Mouse (Mus musculus) hindbrain, embryonic 11.5 days (tissue): ENCODE measurements around the gene Dusp13. TPM values are rescaled to one million over a fixed set of nuclear protein-coding genes. Genes with fewer than 3 reads are reported as not detected.
A peak's percentile ranks its signal among the peaks of the same experiment; 100 is the strongest.

ENCODE experiments used
- ATAC-seq: fragments of 200-750 bp; cut with Nextera tagmentation; 2 replicates; pipeline ENCODE4 v1.8.0; 2017; ENCODE audit warnings: mild to moderate bottlenecking, moderate TSS enrichment, moderate library complexity; ENCODE audit not compliant: low FRiP score
- DNase-seq: peaks from one replicate; pipeline ENCODE4 v3.0.0-alpha.2; 2015; ENCODE audit warnings: low spot score
- H3K27ac ChIP-seq: fragments of 300-500 bp; sonication (generic); 2 replicates; pipeline ENCODE4 v1.5.1; 2014; ENCODE audit warnings: mild to moderate bottlenecking, low read depth, low read length
- H3K27me3 ChIP-seq: fragments of 300-500 bp; sonication (generic); 2 replicates; pipeline ENCODE4 v1.6.1; 2014; ENCODE audit warnings: mild to moderate bottlenecking, low read length, moderate library complexity, mixed read lengths; ENCODE audit not compliant: control insufficient read depth, insufficient read depth
- H3K36me3 ChIP-seq: fragments of 300-500 bp; sonication (generic); 2 replicates; pipeline ENCODE4 v1.6.1; 2014; ENCODE audit warnings: mild to moderate bottlenecking, low read length, moderate library complexity, mixed read lengths; ENCODE audit not compliant: control insufficient read depth, insufficient read depth
- H3K4me1 ChIP-seq: fragments of 300-500 bp; sonication (generic); replicated peaks from 2 replicates; pipeline ENCODE4 v1.6.1; 2014; ENCODE audit warnings: low read length, mixed read lengths; ENCODE audit not compliant: control insufficient read depth, insufficient read depth
- H3K4me2 ChIP-seq: fragments of 300-500 bp; sonication (generic); replicated peaks from 2 replicates; pipeline ENCODE4 v1.6.1; 2014; ENCODE audit warnings: mild to moderate bottlenecking, low read depth, low read length
- H3K4me3 ChIP-seq: fragments of 300-500 bp; sonication (generic); 2 replicates; pipeline ENCODE4 v1.5.1; 2014; ENCODE audit warnings: low read depth, low read length
- H3K9ac ChIP-seq: fragments of 300-500 bp; sonication (generic); 2 replicates; pipeline ENCODE4 v1.6.1; 2014; ENCODE audit warnings: low read depth, low read length
- H3K9me3 ChIP-seq: fragments of 300-500 bp; sonication (generic); 2 replicates; pipeline ENCODE4 v1.6.1; 2016; ENCODE audit warnings: low read length; ENCODE audit not compliant: control insufficient read depth
- WGBS: fragments of 180-500 bp; shearing (Covaris S2); extraction: QIAGEN DNeasy Blood & Tissue Kit; methylation state at CpG from one replicate; pipeline ENCODE4 v1.1.7; 2014; 5-methylcytosine and 5-hydroxymethylcytosine counted together
- polyA plus RNA-seq: library from polyadenylated mRNA; unstranded; fragments of >200 nt; fragmentation: Nextera tagmentation; extraction: Ambion mirVana; gene quantifications from 2 replicates; pipeline ENCODE4 v1.2.1, GENCODE M21; 2014

Dusp13 gene
- polyA plus RNA-seq, 1 experiment from 2014 or later, result not detected

- ATAC-seq (no peak), DNase-seq (no peak)
- 74% methylated on average over 4 of the region's 4 CpGs for WGBS
Observed at GRCm38 (mm10) chr14:21720430-21721205, 30.4 kb downstream of the Dusp13 start.

GRCm38 (mm10) chr14:21719646-21720383 is 31.2 kb downstream of the Dusp13 start:
- Histone ChIP-seq H3K4me3 (no peak overlapping the region), H3K9me3 (no peaks in the 10 kb centered on the region), H3K27ac (no peak overlapping the region), H3K36me3 (no peaks in the 10 kb centered on the region), H3K4me1 (no peaks in the 10 kb centered on the region), H3K9ac (no peak overlapping the region), H3K4me2 (no peak overlapping the region), H3K27me3 (no peaks in the 10 kb centered on the region)
- DNase-seq (peak; percentile 39), ATAC-seq (no peak)
- 57% methylated on average over 17 of the region's 17 CpGs for WGBS

More at GRCm38 (mm10) chr14:21720430-21721205, 30.4 kb downstream of the Dusp13 start:
- H3K4me3 ChIP-seq, result no peak overlapping the region
- H3K4me2 ChIP-seq, result no peak overlapping the region
- no peak overlapping the region for H3K9ac ChIP-seq
- H3K27ac ChIP-seq, result no peak overlapping the region
- H3K9me3 ChIP-seq, result no peaks in the 10 kb centered on the region
- H3K27me3 ChIP-seq, result no peaks in the 10 kb centered on the region
- no peaks in the 10 kb centered on the region for H3K36me3 ChIP-seq
- H3K4me1 ChIP-seq, result no peaks in the 10 kb centered on the region

DNA sequence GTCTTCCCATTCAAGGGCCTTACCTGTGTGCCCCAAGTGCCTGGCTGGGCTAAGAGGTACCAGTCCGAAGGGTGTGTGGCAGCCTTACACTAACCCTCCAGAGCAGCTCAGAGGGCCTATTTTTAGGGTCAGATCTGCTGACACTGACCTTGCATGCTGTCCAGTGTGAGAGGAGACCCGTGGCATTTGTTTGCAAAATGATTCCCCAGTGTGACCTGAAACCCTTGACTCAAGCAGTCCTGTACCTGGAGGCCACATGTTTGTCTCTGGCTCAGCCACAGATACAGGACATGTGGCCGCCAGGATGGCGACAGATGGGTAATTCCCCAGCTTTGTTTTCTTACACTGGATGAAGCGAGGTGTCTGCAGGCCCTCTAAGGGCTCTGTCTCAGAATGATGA is 36.5 kb downstream of the Dusp13 start, which contains the start of gene Dupd1:
Gene Dupd1 (minus strand): TSS at position 91 of the 400 bp plus-strand sequence.
- no peaks in the 10 kb centered on the region for H3K9me3 ChIP-seq
- no peak for ATAC-seq

GRCm38 (mm10) chr14:21711231-21711630 is 39.8 kb downstream of the Dusp13 start:
- Histone ChIP-seq H3K27me3 (no peaks in the 10 kb centered on the region), H3K9me3 (no peaks in the 10 kb centered on the region), H3K9ac (no peak overlapping the region), H3K4me2 (no peak overlapping the region), H3K4me1 (no peaks in the 10 kb centered on the region), H3K27ac (no peak overlapping the region), H3K4me3 (no peak overlapping the region), H3K36me3 (no peaks in the 10 kb centered on the region)
- DNase-seq (no peak), ATAC-seq (no peak)
- 89% methylated on average over 2 of the region's 2 CpGs for WGBS

More for the DNA sequence above, 36.5 kb downstream of the Dusp13 start, which contains the start of gene Dupd1:
- Histone ChIP-seq H3K4me2 (no peak within 1 kb of the TSS), H3K4me1 (no peaks in the 10 kb centered on the region), H3K36me3 (no peaks in the 10 kb centered on the region), H3K27me3 (no peaks in the 10 kb centered on the region), H3K4me3 (no peak within 1 kb of the TSS), H3K9ac (no peak within 1 kb of the TSS), H3K27ac (no peak within 1 kb of the TSS)
- DNase-seq, result no peak
- 68% methylated on average over 5 of the region's 5 CpGs for WGBS

DNA sequence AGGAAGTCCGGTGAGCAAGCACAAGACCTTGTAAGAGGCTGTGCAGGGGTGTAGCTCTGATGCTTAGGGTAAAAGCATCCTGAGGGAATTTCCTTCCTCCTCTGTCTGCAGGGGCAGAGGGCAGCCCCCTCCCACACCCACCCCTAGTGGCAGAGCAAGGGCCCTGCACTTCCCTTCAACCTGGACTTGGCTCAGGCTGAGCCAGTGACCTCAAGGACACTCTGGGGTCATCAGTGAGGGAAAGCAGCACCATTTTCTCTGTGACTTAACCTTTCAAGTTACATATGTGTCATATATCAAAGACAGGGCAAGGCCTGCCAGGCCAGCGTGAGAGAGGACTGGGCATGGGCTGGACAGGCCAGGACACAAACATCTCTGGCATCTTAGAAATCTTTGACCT is 41.4 kb downstream of the Dusp13 start:
- Histone ChIP-seq H3K9ac (no peak overlapping the region), H3K9me3 (no peaks in the 10 kb centered on the region), H3K27me3 (no peaks in the 10 kb centered on the region), H3K4me1 (no peaks in the 10 kb centered on the region), H3K4me2 (no peak overlapping the region), H3K27ac (no peak overlapping the region), H3K36me3 (no peaks in the 10 kb centered on the region), H3K4me3 (no peak overlapping the region)
- 62% methylated on average over 2 of the region's 2 CpGs for WGBS
- DNase-seq, result no peak
- no peak for ATAC-seq

- DNase-seq, result no peak
- Histone ChIP-seq H3K4me2 (no peak overlapping the region), H3K27ac (no peak overlapping the region), H3K4me3 (no peak overlapping the region), H3K4me1 (no peaks in the 10 kb centered on the region), H3K36me3 (no peaks in the 10 kb centered on the region), H3K9ac (no peak overlapping the region), H3K27me3 (no peaks in the 10 kb centered on the region), H3K9me3 (no peaks in the 10 kb centered on the region)
- no peak for ATAC-seq
- 71% methylated on average over 12 of the region's 12 CpGs for WGBS
Observed at GRCm38 (mm10) chr14:21706759-21707571, 44.0 kb downstream of the Dusp13 start.

- H3K36me3 ChIP-seq, result no peaks in the 10 kb centered on the region
- ATAC-seq (no peak), DNase-seq (no peak)
- WGBS, result 85% methylated on average over 2 of the region's 2 CpGs
- no peaks in the 10 kb centered on the region for H3K9me3 ChIP-seq
- H3K4me2 ChIP-seq, result no peak overlapping the region
- H3K4me1 ChIP-seq, result no peaks in the 10 kb centered on the region
- H3K9ac ChIP-seq, result no peak overlapping the region
- no peak overlapping the region for H3K27ac ChIP-seq
- no peaks in the 10 kb centered on the region for H3K27me3 ChIP-seq
- H3K4me3 ChIP-seq, result no peak overlapping the region
Observed at GRCm38 (mm10) chr14:21705462-21705861, 45.5 kb downstream of the Dusp13 start.

GRCm38 (mm10) chr14:21703255-21703654 is 47.7 kb downstream of the Dusp13 start:
- Histone ChIP-seq H3K4me2 (no peak overlapping the region), H3K9me3 (no peaks in the 10 kb centered on the region), H3K4me3 (no peak overlapping the region), H3K9ac (no peak overlapping the region), H3K36me3 (no peaks in the 10 kb centered on the region), H3K27me3 (no peaks in the 10 kb centered on the region), H3K4me1 (no peaks in the 10 kb centered on the region), H3K27ac (no peak overlapping the region)
- WGBS, result 76% methylated on average over 5 of the region's 5 CpGs
- ATAC-seq (no peak), DNase-seq (no peak)
